Mouse (Mus musculus): ENCODE measurements around the gene Vps13d. TPM values are rescaled to one million over a fixed set of nuclear protein-coding genes. Genes with fewer than 3 reads are reported as not detected.
A peak's percentile ranks its signal among the peaks of the same experiment; 100 is the strongest.

Gene Vps13d
- polyA plus RNA-seq, 1 experiment from 2014 or later, result 14.7 TPM

GRCm38 (mm10) chr4:145034506-145035243 is 160.1 kb downstream of the Vps13d start:
- no peak overlapping the region for H3K4me3 ChIP-seq (replicated peaks; ENCODE audit: low read depth, low read length)
- H3K27ac ChIP-seq, result peak overlapping the region; percentile 67
- TF ChIP-seq CTCF (IDR thresholded peaks at IDR 0.05; ENCODE audit: low read depth), result no peak
- peak; percentile 85 for DNase-seq (ENCODE audit: low spot score)
- 0 out of 2 replicates have a peak, but pooled peaks cover 6% of the 10 kb centered on the region for H3K36me3 ChIP-seq (ENCODE audit: insufficient read depth, low read length)
- no peaks in the 10 kb centered on the region for H3K9me3 ChIP-seq (replicated peaks; ENCODE audit: low read length)
- H3K9ac ChIP-seq (ENCODE audit: low read depth, low read length), result peak overlapping the region; percentile 9; the same call in 1 of the 2 replicates
- H3K4me1 ChIP-seq (replicated peaks; ENCODE audit: insufficient read depth, low read length), result peaks cover 35% of the 10 kb centered on the region
- peak; percentile 80 for ATAC-seq (replicated peaks; ENCODE audit: low FRiP score, low read depth)
- no peak overlapping the region for H3K4me2 ChIP-seq (ENCODE audit: low read length)
- H3K27me3 ChIP-seq (ENCODE audit: insufficient read depth, low read length), result no peaks in the 10 kb centered on the region
- 4% methylated on average over 11 of the region's 11 CpGs for WGBS

GRCm38 (mm10) chr4:145033392-145033791 is 161.4 kb downstream of the Vps13d start:
- Histone ChIP-seq H3K9me3 (replicated peaks; ENCODE audit: low read length) (no peaks in the 10 kb centered on the region), H3K4me2 (ENCODE audit: low read length) (no peak overlapping the region), H3K4me1 (replicated peaks; ENCODE audit: insufficient read depth, low read length) (peaks cover 31% of the 10 kb centered on the region), H3K27ac (peak overlapping the region; percentile 67), H3K9ac (ENCODE audit: low read depth, low read length) (no peak overlapping the region), H3K36me3 (ENCODE audit: insufficient read depth, low read length) (0 out of 2 replicates have a peak, but pooled peaks cover 10% of the 10 kb centered on the region), H3K4me3 (replicated peaks; ENCODE audit: low read depth, low read length) (no peak overlapping the region), H3K27me3 (ENCODE audit: insufficient read depth, low read length) (no peaks in the 10 kb centered on the region)
- DNase-seq (ENCODE audit: low spot score), result no peak
- TF ChIP-seq CTCF (IDR thresholded peaks at IDR 0.05; ENCODE audit: low read depth), result no peak
- 43% methylated on average over 2 of the region's 2 CpGs for WGBS
- ATAC-seq (replicated peaks; ENCODE audit: low FRiP score, low read depth), result no peak

- Histone ChIP-seq H3K9me3 (replicated peaks; ENCODE audit: low read length) (no peaks in the 10 kb centered on the region), H3K27ac (peak overlapping the region; percentile 67; the same call in 1 of the 2 replicates), H3K4me2 (ENCODE audit: low read length) (no peak overlapping the region), H3K27me3 (ENCODE audit: insufficient read depth, low read length) (no peaks in the 10 kb centered on the region), H3K4me3 (replicated peaks; ENCODE audit: low read depth, low read length) (no peak overlapping the region), H3K9ac (ENCODE audit: low read depth, low read length) (no peak overlapping the region), H3K4me1 (replicated peaks; ENCODE audit: insufficient read depth, low read length) (peaks cover 29% of the 10 kb centered on the region), H3K36me3 (ENCODE audit: insufficient read depth, low read length) (0 out of 2 replicates have a peak, but pooled peaks cover 10% of the 10 kb centered on the region)
- 72% methylated on average over 2 of the region's 2 CpGs for WGBS
- no peak for TF ChIP-seq CTCF (IDR thresholded peaks at IDR 0.05; ENCODE audit: low read depth)
- ATAC-seq (replicated peaks; ENCODE audit: low FRiP score, low read depth) (no peak), DNase-seq (ENCODE audit: low spot score) (no peak)
These were observed 162.2 kb downstream of the Vps13d start for GRCm38 (mm10) chr4:145032637-145033036.

GRCm38 (mm10) chr4:145031510-145031909 is 163.3 kb downstream of the Vps13d start:
- TF ChIP-seq CTCF (IDR thresholded peaks at IDR 0.05; ENCODE audit: low read depth), result no peak
- no peaks in the 10 kb centered on the region for H3K27me3 ChIP-seq (ENCODE audit: insufficient read depth, low read length)
- H3K4me2 ChIP-seq (ENCODE audit: low read length), result no peak overlapping the region
- no peak overlapping the region for H3K4me3 ChIP-seq (replicated peaks; ENCODE audit: low read depth, low read length)
- ATAC-seq (replicated peaks; ENCODE audit: low FRiP score, low read depth) (peak; percentile 71; the same call in 1 of the 2 replicates), DNase-seq (ENCODE audit: low spot score) (no peak)
- peaks cover 29% of the 10 kb centered on the region for H3K4me1 ChIP-seq (replicated peaks; ENCODE audit: insufficient read depth, low read length)
- H3K9me3 ChIP-seq (replicated peaks; ENCODE audit: low read length), result no peaks in the 10 kb centered on the region
- WGBS, result 38% methylated on average over 4 of the region's 4 CpGs
- 0 out of 2 replicates have a peak, but pooled peaks cover 5% of the 10 kb centered on the region for H3K36me3 ChIP-seq (ENCODE audit: insufficient read depth, low read length)
- no peak overlapping the region for H3K9ac ChIP-seq (ENCODE audit: low read depth, low read length)
- H3K27ac ChIP-seq, result 0 out of 2 replicates have a peak overlapping the region, but pooled peaks have one; percentile 43

GRCm38 (mm10) chr4:145026449-145026851 is 168.4 kb downstream of the Vps13d start:
- peak; percentile 62 for ATAC-seq (replicated peaks; ENCODE audit: low FRiP score, low read depth)
- no peak overlapping the region for H3K4me3 ChIP-seq (replicated peaks; ENCODE audit: low read depth, low read length)
- H3K27ac ChIP-seq, result peak overlapping the region; percentile 82
- peaks cover 38% of the 10 kb centered on the region for H3K4me1 ChIP-seq (replicated peaks; ENCODE audit: insufficient read depth, low read length)
- H3K36me3 ChIP-seq (ENCODE audit: insufficient read depth, low read length), result 0 out of 2 replicates have a peak, but pooled peaks cover 5% of the 10 kb centered on the region
- no peak for TF ChIP-seq CTCF (IDR thresholded peaks at IDR 0.05; ENCODE audit: low read depth)
- 31% methylated on average over 7 of the region's 7 CpGs for WGBS
- DNase-seq (ENCODE audit: low spot score), result peak; percentile 71
- H3K9ac ChIP-seq (ENCODE audit: low read depth, low read length), result no peak overlapping the region
- no peaks in the 10 kb centered on the region for H3K27me3 ChIP-seq (ENCODE audit: insufficient read depth, low read length)
- no peaks in the 10 kb centered on the region for H3K9me3 ChIP-seq (replicated peaks; ENCODE audit: low read length)
- no peak overlapping the region for H3K4me2 ChIP-seq (ENCODE audit: low read length)

- no peak for TF ChIP-seq CTCF (IDR thresholded peaks at IDR 0.05; ENCODE audit: low read depth)
- no peak for DNase-seq (ENCODE audit: low spot score)
- H3K4me2 ChIP-seq (ENCODE audit: low read length), result no peak overlapping the region
- no peaks in the 10 kb centered on the region for H3K9me3 ChIP-seq (replicated peaks; ENCODE audit: low read length)
- ATAC-seq (replicated peaks; ENCODE audit: low FRiP score, low read depth), result no peak
- WGBS, result 38% methylated on average over 7 of the region's 7 CpGs
- no peak overlapping the region for H3K4me3 ChIP-seq (replicated peaks; ENCODE audit: low read depth, low read length)
- H3K27me3 ChIP-seq (ENCODE audit: insufficient read depth, low read length), result no peaks in the 10 kb centered on the region
- peaks cover 38% of the 10 kb centered on the region for H3K4me1 ChIP-seq (replicated peaks; ENCODE audit: insufficient read depth, low read length)
- no peak overlapping the region for H3K9ac ChIP-seq (ENCODE audit: low read depth, low read length)
- H3K27ac ChIP-seq, result peak overlapping the region; percentile 82
- 0 out of 2 replicates have a peak, but pooled peaks cover 5% of the 10 kb centered on the region for H3K36me3 ChIP-seq (ENCODE audit: insufficient read depth, low read length)
These were observed 169.4 kb downstream of the Vps13d start for GRCm38 (mm10) chr4:145025409-145025762.

Data from kidney, postnatal 0 days (tissue).